Mouse (Mus musculus) heart, embryonic 16.5 days (tissue): Measurements from ENCODE around the gene Magoh. TPM values are rescaled to one million over a fixed set of nuclear protein-coding genes. Genes with fewer than 3 reads are reported as not detected.

Source experiments
- ATAC-seq: fragments of 200-750 bp; cut with Nextera tagmentation; replicated peaks from 2 replicates; pipeline ENCODE4 v1.8.0; 2017; ENCODE audit warnings: moderate number of reproducible peaks; ENCODE audit not compliant: insufficient read depth, low FRiP score; ENCODE audit errors: extremely low read depth
- H3K27ac ChIP-seq: fragments of 300-500 bp; sonication (generic); 2 replicates; pipeline ENCODE4 v1.5.1; 2014; ENCODE audit warnings: mild to moderate bottlenecking, low read length, control low read depth, moderate library complexity
- H3K27me3 ChIP-seq: fragments of 300-500 bp; sonication (generic); 2 replicates; pipeline ENCODE4 v1.6.1; 2014; ENCODE audit warnings: low read length, mixed read lengths; ENCODE audit not compliant: control insufficient read depth, insufficient read depth
- H3K36me3 ChIP-seq: fragments of 300-500 bp; sonication (generic); 2 replicates; pipeline ENCODE4 v1.6.1; 2014; ENCODE audit not compliant: control insufficient read depth, insufficient read depth
- H3K4me1 ChIP-seq: fragments of 300-500 bp; sonication (generic); 2 replicates; pipeline ENCODE4 v1.6.1; 2014; ENCODE audit warnings: low read length, mixed read lengths; ENCODE audit not compliant: control insufficient read depth, insufficient read depth
- H3K4me2 ChIP-seq: fragments of 300-500 bp; sonication (generic); 2 replicates; pipeline ENCODE4 v1.6.1; 2014; ENCODE audit warnings: low read depth, mild to moderate bottlenecking, control low read depth, low read length
- H3K4me3 ChIP-seq: fragments of 300-500 bp; sonication (generic); 2 replicates; pipeline ENCODE4 v1.5.1; 2014; ENCODE audit warnings: mild to moderate bottlenecking, control low read depth, low read length
- H3K9ac ChIP-seq: fragments of 300-500 bp; sonication (generic); 2 replicates; pipeline ENCODE4 v1.6.1; 2014; ENCODE audit warnings: low read length, control low read depth
- H3K9me3 ChIP-seq: fragments of 300-500 bp; sonication (generic); replicated peaks from 2 replicates; pipeline ENCODE4 v1.6.1; 2016; ENCODE audit warnings: low read length; ENCODE audit not compliant: control insufficient read depth
- WGBS: fragments of 180-500 bp; shearing (Covaris S2); extraction: QIAGEN DNeasy Blood & Tissue Kit; methylation state at CpG from one replicate; pipeline ENCODE4 v1.1.7; 2014; 5-methylcytosine and 5-hydroxymethylcytosine counted together
- polyA plus RNA-seq: library from polyadenylated mRNA; unstranded; fragments of >200 nt; fragmentation: Nextera tagmentation; extraction: Ambion mirVana; gene quantifications from 2 replicates; pipeline ENCODE4 v1.2.1, GENCODE M21; 2015

Gene Magoh
- polyA plus RNA-seq, 1 experiment from 2014 or later = 86.6 TPM

- Histone ChIP-seq H3K27ac (no peak overlapping the region), H3K4me1 (no peaks in the 10 kb centered on the region), H3K4me3 (no peak overlapping the region), H3K9me3 (no peaks in the 10 kb centered on the region), H3K4me2 (no peak overlapping the region), H3K27me3 (no peaks in the 10 kb centered on the region), H3K36me3 (no peaks in the 10 kb centered on the region), H3K9ac (no peak overlapping the region)
- 76% methylated on average over 7 of the region's 7 CpGs for WGBS
- no peak for ATAC-seq
Observed at GRCm38 (mm10) chr4:107858995-107859394, 20.6 kb upstream of the Magoh start.

- no peaks in the 10 kb centered on the region for H3K27me3 ChIP-seq
- no peak overlapping the region for H3K4me2 ChIP-seq
- H3K9me3 ChIP-seq = no peaks in the 10 kb centered on the region
- H3K4me3 ChIP-seq = no peak overlapping the region
- no peaks in the 10 kb centered on the region for H3K4me1 ChIP-seq
- no peak overlapping the region for H3K9ac ChIP-seq
- H3K36me3 ChIP-seq = no peaks in the 10 kb centered on the region
- 72% methylated on average over 4 of the region's 4 CpGs for WGBS
- H3K27ac ChIP-seq = no peak overlapping the region
- no peak for ATAC-seq
Observed at GRCm38 (mm10) chr4:107864866-107865265, 14.7 kb upstream of the Magoh start.

- ATAC-seq = no peak
- H3K9me3 ChIP-seq = no peaks in the 10 kb centered on the region
- H3K27me3 ChIP-seq = no peaks in the 10 kb centered on the region
- 91% methylated on average over 1 of the region's 1 CpGs for WGBS
- H3K36me3 ChIP-seq = peaks cover 28% of the 10 kb centered on the region
- no peak overlapping the region for H3K9ac ChIP-seq
- no peak overlapping the region for H3K4me2 ChIP-seq
- H3K4me3 ChIP-seq = no peak overlapping the region
- no peak overlapping the region for H3K27ac ChIP-seq
- peaks cover 12% of the 10 kb centered on the region for H3K4me1 ChIP-seq
Observed at GRCm38 (mm10) chr4:107881631-107882030, 2.1 kb downstream of the Magoh start.

GRCm38 (mm10) chr4:107886371-107886770, 6.8 kb downstream of the Magoh start:
- Histone ChIP-seq H3K36me3 (peaks cover 34% of the 10 kb centered on the region), H3K9me3 (no peaks in the 10 kb centered on the region), H3K4me1 (peaks cover 11% of the 10 kb centered on the region), H3K27me3 (no peaks in the 10 kb centered on the region), H3K27ac (no peak overlapping the region), H3K4me3 (no peak overlapping the region), H3K9ac (no peak overlapping the region), H3K4me2 (no peak overlapping the region)
- ATAC-seq = no peak
- WGBS = 79% methylated on average over 7 of the region's 7 CpGs

GRCm38 (mm10) chr4:107889385-107889730, 9.8 kb downstream of the Magoh start:
- Histone ChIP-seq H3K27ac (peak overlapping the region; percentile 83), H3K4me1 (peaks cover 11% of the 10 kb centered on the region), H3K4me3 (peak overlapping the region; percentile 68), H3K4me2 (peak overlapping the region; percentile 97), H3K27me3 (no peaks in the 10 kb centered on the region), H3K9me3 (no peaks in the 10 kb centered on the region), H3K9ac (peak overlapping the region; percentile 83), H3K36me3 (peaks cover 37% of the 10 kb centered on the region)
- ATAC-seq = peak; percentile 25
- WGBS = under 1% methylated on average over 12 of the region's 12 CpGs

DNA sequence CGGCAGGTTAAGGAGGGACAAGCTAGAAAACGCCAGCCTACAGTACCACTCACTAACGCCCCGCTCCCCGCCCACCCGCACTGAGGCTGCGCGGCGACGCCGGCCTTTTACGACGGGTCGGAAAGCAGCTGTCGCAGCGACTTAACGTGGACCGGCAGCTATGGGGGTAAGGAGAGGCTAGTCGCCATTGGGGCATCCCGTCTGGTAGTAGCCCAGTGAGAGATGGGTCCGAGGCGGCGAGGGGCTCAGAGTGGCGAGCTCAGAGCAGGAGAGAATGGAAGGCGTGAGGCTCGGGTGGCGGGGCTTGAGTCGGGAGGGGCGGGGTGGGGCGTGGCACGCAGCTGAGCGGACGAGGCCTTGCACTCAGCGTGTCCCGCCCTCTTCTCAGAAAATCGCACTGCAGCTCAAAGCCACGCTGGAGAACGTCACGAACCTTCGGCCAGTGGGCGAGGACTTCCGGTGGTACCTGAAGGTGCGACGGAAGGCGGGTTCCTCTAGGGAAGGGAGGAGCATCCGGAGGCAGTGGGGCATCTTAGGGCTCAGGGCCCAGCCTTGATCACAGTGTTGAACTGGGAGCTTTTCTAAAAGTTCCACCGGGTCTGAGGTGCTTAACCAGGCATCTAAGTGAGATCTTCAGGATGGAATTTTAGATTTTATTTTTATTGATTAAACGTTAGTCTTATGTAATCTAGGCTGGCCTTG, 10.3 kb downstream of the Magoh start, which contains the start of gene 0610037L13Rik:
Gene 0610037L13Rik (plus strand): TSS at position 83 of the 702 bp plus-strand sequence.
- H3K4me1 ChIP-seq = peaks cover 11% of the 10 kb centered on the region
- H3K4me3 ChIP-seq = peak within 1 kb of the TSS; percentile 68
- H3K27me3 ChIP-seq = no peaks in the 10 kb centered on the region
- under 1% methylated on average over 46 of the region's 48 CpGs for WGBS
- H3K9ac ChIP-seq = peak within 1 kb of the TSS; percentile 83
- H3K36me3 ChIP-seq = peaks cover 37% of the 10 kb centered on the region
- no peaks in the 10 kb centered on the region for H3K9me3 ChIP-seq
- peak within 1 kb of the TSS; percentile 97 for H3K4me2 ChIP-seq
- H3K27ac ChIP-seq = peak within 1 kb of the TSS; percentile 83
- peak; percentile 92 for ATAC-seq

DNA sequence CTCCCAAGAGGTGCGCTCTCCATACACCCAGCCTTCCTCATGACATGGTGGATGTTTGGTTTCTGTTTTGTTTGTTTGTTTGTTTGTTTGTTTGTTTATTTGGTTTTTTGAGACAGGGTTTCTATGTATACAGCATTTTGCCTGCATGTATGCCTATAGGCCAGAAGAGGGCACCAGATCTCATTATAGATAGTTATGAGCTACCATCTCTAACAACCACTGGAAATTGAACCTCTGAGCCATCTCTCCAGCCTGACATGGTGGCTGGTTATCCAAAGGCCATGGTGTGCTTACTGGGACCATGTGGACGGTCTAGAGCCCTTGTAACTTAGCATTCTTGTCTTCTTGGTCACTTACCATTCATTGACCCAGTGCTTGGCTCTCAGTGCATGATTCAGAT, 13.1 kb downstream of the Magoh start:
- no peaks in the 10 kb centered on the region for H3K9me3 ChIP-seq
- H3K27me3 ChIP-seq = no peaks in the 10 kb centered on the region
- WGBS = 78% methylated on average over 2 of the region's 2 CpGs
- no peak overlapping the region for H3K27ac ChIP-seq
- peaks cover 27% of the 10 kb centered on the region for H3K36me3 ChIP-seq
- no peak overlapping the region for H3K9ac ChIP-seq
- no peak for ATAC-seq
- peaks cover 11% of the 10 kb centered on the region for H3K4me1 ChIP-seq
- H3K4me2 ChIP-seq = no peak overlapping the region
- H3K4me3 ChIP-seq = no peak overlapping the region

DNA sequence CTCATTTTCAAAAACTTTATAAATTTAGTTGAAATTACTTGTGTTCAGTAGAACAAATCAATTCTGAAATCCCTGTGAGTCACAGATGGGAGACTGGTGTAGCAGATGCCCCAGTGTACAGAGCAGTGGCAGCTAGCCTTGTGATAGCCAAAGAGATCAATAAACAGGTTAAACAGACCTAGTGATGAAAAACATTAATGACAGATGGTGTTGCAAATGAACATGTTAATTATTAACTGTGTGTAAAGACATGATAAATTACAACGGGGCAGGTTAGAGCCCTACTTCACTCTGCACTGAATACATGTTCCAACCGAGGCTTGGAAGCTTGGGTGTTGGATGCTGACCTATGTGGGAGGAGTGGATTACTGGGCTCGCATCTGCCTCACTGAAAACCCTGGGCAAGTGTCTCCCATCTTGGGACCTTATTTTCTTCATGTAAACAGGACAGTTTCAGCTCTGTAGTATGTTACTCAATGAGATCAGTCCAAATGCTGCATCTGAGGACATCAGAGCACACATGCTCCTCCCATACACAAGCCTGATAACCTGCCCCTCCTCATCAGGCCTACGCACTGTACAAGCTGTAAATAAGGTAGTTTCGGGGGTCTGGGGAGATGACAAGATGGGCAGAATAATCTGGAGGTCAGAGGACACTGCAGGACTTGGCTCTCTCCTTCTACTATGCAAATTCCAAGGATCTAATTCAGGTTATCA, 19.8 kb downstream of the Magoh start:
- no peaks in the 10 kb centered on the region for H3K9me3 ChIP-seq
- H3K4me1 ChIP-seq = no peaks in the 10 kb centered on the region
- no peak overlapping the region for H3K27ac ChIP-seq
- ATAC-seq = no peak
- H3K4me2 ChIP-seq = no peak overlapping the region
- H3K36me3 ChIP-seq = peaks cover 29% of the 10 kb centered on the region
- no peak overlapping the region for H3K4me3 ChIP-seq
- 82% methylated on average over 5 of the region's 5 CpGs for WGBS
- no peaks in the 10 kb centered on the region for H3K27me3 ChIP-seq
- H3K9ac ChIP-seq = no peak overlapping the region

DNA sequence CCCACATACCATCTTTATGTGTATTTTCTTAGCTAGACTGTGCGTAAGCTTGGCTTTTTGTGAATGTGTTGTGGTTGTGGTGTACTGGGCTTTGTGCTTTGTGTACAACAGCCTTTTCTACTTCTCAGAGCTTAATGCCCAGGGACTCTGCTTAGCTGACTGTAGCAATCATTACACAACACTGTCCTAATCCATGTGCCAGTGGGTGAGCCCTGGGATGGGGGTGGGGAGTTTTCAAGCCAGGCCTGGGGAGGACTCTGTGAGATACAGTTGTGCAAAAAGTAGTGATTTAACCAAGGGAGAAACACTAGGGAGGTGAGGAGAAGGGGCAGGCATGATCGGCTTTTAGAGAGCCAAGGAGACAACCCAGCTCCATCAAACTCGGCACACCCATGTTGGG, 20.7 kb downstream of the Magoh start:
- H3K4me2 ChIP-seq = no peak overlapping the region
- no peaks in the 10 kb centered on the region for H3K9me3 ChIP-seq
- no peaks in the 10 kb centered on the region for H3K4me1 ChIP-seq
- peaks cover 25% of the 10 kb centered on the region for H3K36me3 ChIP-seq
- ATAC-seq = no peak
- 91% methylated on average over 3 of the region's 3 CpGs for WGBS
- H3K9ac ChIP-seq = no peak overlapping the region
- H3K27ac ChIP-seq = no peak overlapping the region
- no peak overlapping the region for H3K4me3 ChIP-seq
- no peaks in the 10 kb centered on the region for H3K27me3 ChIP-seq
